In genomic region chr8:12137913-12138312, GRCm38 (mm10) we compare ENCODE assay signal across 24 mouse cellular contexts.
A peak's percentile ranks its signal among the peaks of the same experiment; 100 is the strongest.
DNase-seq lines count a peak whose midpoint lies in the region; ATAC-seq lines count a peak whose summit lies in the region.
"Had no signal": no experiment of that assay in that cellular context is flagged by ENCODE, and none has a peak within 500 bp of the region (broad histone marks: within the 10 kb centered on the region; RNA-seq: fewer than 3 reads in every experiment).

No protein-coding gene starts in this region.

- no peaks in the 10 kb centered on the region for H3K9me3 ChIP-seq in embryonic facial prominence, embryonic 15.5 days (replicated peaks)
- H3K9me3 ChIP-seq in embryonic facial prominence, embryonic 10.5 days = no peaks in the 10 kb centered on the region
- no peaks in the 10 kb centered on the region for H3K9me3 ChIP-seq in neural tube, embryonic 14.5 days (ENCODE audit: control insufficient read depth, low read length)
- H3K9me3 ChIP-seq: heart, embryonic 13.5 days; hindbrain, embryonic 15.5 days; lung, embryonic 15.5 days; midbrain, embryonic 13.5 days had no signal

- no peak overlapping the region for H3K27ac ChIP-seq in embryonic facial prominence, embryonic 15.5 days (replicated peaks)
- no peak overlapping the region for H3K27ac ChIP-seq in embryonic facial prominence, embryonic 10.5 days (replicated peaks)
- H3K27ac ChIP-seq in neural tube, embryonic 14.5 days (ENCODE audit: low read depth, low read length) = no peak overlapping the region
- H3K27ac ChIP-seq: heart, embryonic 13.5 days; hindbrain, embryonic 15.5 days; lung, embryonic 15.5 days; midbrain, embryonic 13.5 days had no signal

- 0 out of 2 replicates have a peak, but pooled peaks cover 7% of the 10 kb centered on the region for H3K4me1 ChIP-seq in embryonic facial prominence, embryonic 15.5 days
- H3K4me1 ChIP-seq in embryonic facial prominence, embryonic 10.5 days = peaks cover 19% of the 10 kb centered on the region
- no peaks in the 10 kb centered on the region; the same call in 1 of the 2 replicates for H3K4me1 ChIP-seq in neural tube, embryonic 14.5 days (ENCODE audit: control insufficient read depth, insufficient read depth, low read length)
- H3K4me1 ChIP-seq: heart, embryonic 13.5 days; lung, embryonic 15.5 days had no signal

- peak; percentile 57 for ATAC-seq in embryonic facial prominence, embryonic 15.5 days (ENCODE audit: insufficient number of reproducible peaks, low FRiP score, low TSS enrichment, low read depth)
- ATAC-seq in neural tube, embryonic 14.5 days (ENCODE audit: low read depth) = peak; percentile 28; the same call in 1 of the 2 replicates
- ATAC-seq: midbrain, embryonic 13.5 days; Patski had no signal

- H3K4me2 ChIP-seq in embryonic facial prominence, embryonic 15.5 days (replicated peaks) = no peak overlapping the region
- no peak overlapping the region for H3K4me2 ChIP-seq in neural tube, embryonic 14.5 days (ENCODE audit: low read depth, low read length)
- H3K4me2 ChIP-seq: heart, embryonic 13.5 days; hindbrain, embryonic 15.5 days; lung, embryonic 15.5 days; midbrain, embryonic 13.5 days had no signal

- 57% methylated on average over 8 of the region's 8 CpGs for WGBS in embryonic facial prominence, embryonic 15.5 days
- WGBS in embryonic facial prominence, embryonic 10.5 days = 72% methylated on average over 8 of the region's 8 CpGs
- WGBS in neural tube, embryonic 14.5 days = 47% methylated on average over 8 of the region's 8 CpGs

- no peak overlapping the region for H3K4me3 ChIP-seq in embryonic facial prominence, embryonic 15.5 days (replicated peaks)
- H3K4me3 ChIP-seq in embryonic facial prominence, embryonic 10.5 days = no peak overlapping the region
- no peak overlapping the region for H3K4me3 ChIP-seq in neural tube, embryonic 14.5 days (ENCODE audit: low read depth, low read length)
- H3K4me3 ChIP-seq: heart, embryonic 13.5 days; hindbrain, embryonic 15.5 days; lung, embryonic 15.5 days; midbrain, embryonic 13.5 days had no signal

- H3K36me3 ChIP-seq in embryonic facial prominence, embryonic 15.5 days = no peaks in the 10 kb centered on the region
- H3K36me3 ChIP-seq in embryonic facial prominence, embryonic 10.5 days (replicated peaks) = no peaks in the 10 kb centered on the region
- no peaks in the 10 kb centered on the region for H3K36me3 ChIP-seq in neural tube, embryonic 14.5 days (ENCODE audit: control insufficient read depth, insufficient read depth, low read length)
- H3K36me3 ChIP-seq: heart, embryonic 13.5 days; hindbrain, embryonic 15.5 days; lung, embryonic 15.5 days; midbrain, embryonic 13.5 days had no signal

- H3K27me3 ChIP-seq in embryonic facial prominence, embryonic 15.5 days = peaks cover 13% of the 10 kb centered on the region
- H3K27me3 ChIP-seq in embryonic facial prominence, embryonic 10.5 days (replicated peaks; ENCODE audit: low read depth, poor library complexity, severe bottlenecking) = peaks cover 57% of the 10 kb centered on the region
- peaks cover 7% of the 10 kb centered on the region for H3K27me3 ChIP-seq in neural tube, embryonic 14.5 days (ENCODE audit: control insufficient read depth, insufficient read depth, low read length)

- no peak overlapping the region for H3K9ac ChIP-seq in embryonic facial prominence, embryonic 15.5 days
- H3K9ac ChIP-seq in neural tube, embryonic 14.5 days (replicated peaks; ENCODE audit: low read depth, low read length) = no peak overlapping the region
- H3K9ac ChIP-seq: heart, embryonic 13.5 days; hindbrain, embryonic 15.5 days; lung, embryonic 15.5 days; midbrain, embryonic 13.5 days had no signal

- DNase-seq in embryonic facial prominence, embryonic 10.5 days (ENCODE audit: low spot score) = no peak
- peak; percentile 21 for DNase-seq in layer of hippocampus, adult 9-11 months
- DNase-seq in layer of hippocampus, adult 11-12 months (ENCODE audit: low spot score) = no peak
- DNase-seq in neural tube, embryonic 10.5 days (ENCODE audit: extremely low spot score, low spot score) = no peak
- peak; percentile 18 for DNase-seq in mesoderm, embryonic 11.5 days (ENCODE audit: low read depth, low spot score)
- DNase-seq in testis, postnatal 14 days (ENCODE audit: low spot score) = no peak
- DNase-seq: adrenal gland, postnatal 10 days; cerebellum, adult 11-12 months; cerebellum, postnatal 14 days; heart, postnatal 10 days; kidney, adult 18-20 months; kidney, postnatal 4 days; liver; right cerebral cortex, adult 18-20 months; spleen, adult 18-20 months; thymus, adult 18-20 months; thymus, postnatal 36 days had no signal

Comparison
In these comparisons a context has a peak if more than half of its experiments do, and no peak if none do; other contexts are left out.
1. DNase-seq: peak in layer of hippocampus, adult 9-11 months (single experiment) and mesoderm, embryonic 11.5 days (single experiment); none in embryonic facial prominence, embryonic 10.5 days (single experiment), layer of hippocampus, adult 11-12 months (single experiment), neural tube, embryonic 10.5 days (single experiment) and testis, postnatal 14 days (single experiment).